Mouse (Mus musculus) CD8-positive naive resting alpha-beta T cell, adult 57 days (primary cell): ENCODE measurements around the gene Ccnb2. TPM values are rescaled to one million over a fixed set of nuclear protein-coding genes. Genes with fewer than 3 reads are reported as not detected.

Experiments used
- total RNA-seq: library from RNA; stranded (reverse); gene quantifications from one replicate; pipeline ENCODE4 v1.2.4, GENCODE M21; 2023

The Ccnb2 gene
- total RNA-seq: 1.2 TPM

DNA sequence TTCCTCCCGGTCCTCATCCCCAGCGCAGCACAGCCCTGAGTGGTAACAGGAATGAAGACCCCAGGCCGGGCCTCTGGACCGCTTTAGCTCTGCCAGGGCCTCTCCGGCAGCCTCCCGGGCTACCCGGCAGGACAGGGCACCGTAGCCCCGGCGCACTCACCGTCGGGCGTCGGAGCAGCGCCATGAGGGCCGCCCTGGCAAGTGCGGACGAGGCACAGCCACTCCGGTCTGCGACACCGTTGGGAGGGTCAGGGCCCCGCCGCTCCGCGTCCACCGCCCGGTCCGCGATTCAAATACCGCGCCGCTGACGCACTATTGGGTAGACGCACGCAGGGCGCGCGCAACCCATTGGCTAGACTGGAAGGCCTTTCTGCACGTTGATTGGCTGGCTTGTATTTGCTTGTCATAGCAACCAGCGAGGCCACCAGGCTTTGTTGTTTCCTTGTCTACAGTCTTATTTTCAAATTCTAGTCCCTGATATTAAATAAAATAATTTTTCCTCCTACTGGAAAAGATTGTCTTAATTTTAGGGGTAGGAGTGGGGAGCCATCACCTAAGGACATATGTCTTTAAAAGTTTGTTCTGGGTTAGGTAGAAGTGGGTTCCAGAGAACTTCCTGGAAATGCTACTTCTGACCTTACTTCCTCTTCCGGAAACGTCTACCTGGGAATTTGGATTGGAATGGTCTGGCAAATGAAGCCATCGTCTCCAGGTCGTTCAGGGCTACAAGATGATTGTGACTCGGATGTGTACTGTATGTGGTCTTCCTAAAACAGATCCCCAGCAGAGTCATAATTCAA, at the start of gene Ccnb2:
TSS of gene Ccnb2 (minus strand) at position 291 of the 800 bp plus-strand sequence.

Other genes starting within 250 kb of the Ccnb2 start
- gene Myo1e, start 214.2 kb downstream of the Ccnb2 start, total RNA-seq: 17.3 TPM
- 63.2 TPM for gene Rnf111, start 82.2 kb upstream of the Ccnb2 start, total RNA-seq
- 109 TPM for gene Sltm, start 121.2 kb upstream of the Ccnb2 start, total RNA-seq
- gene Gm10642, start 234.7 kb upstream of the Ccnb2 start, total RNA-seq: 2.0 TPM
- gene Mindy2, start 235.6 kb upstream of the Ccnb2 start, total RNA-seq: 26.2 TPM